Mouse (Mus musculus): ENCODE measurements around the gene Afmid.

Gene Afmid

GRCm38 (mm10) chr11:117874419-117874818 lies 48.7 kb downstream of the Afmid start:
- intact Hi-C loops (cut with DNase I), result loop anchor here (5.0 to 10.0 kb wide), 4 partner anchors 38 to 340 kb away; partner anchors contain the start of gene Socs3

- intact Hi-C loops (cut with DNase I), result loop anchor here (10.0 kb wide), 1 partner anchor 339 kb away; no protein-coding TSS in a partner anchor
Measured at GRCm38 (mm10) chr11:117875681-117876080, 50.0 kb downstream of the Afmid start.

- intact Hi-C loops (cut with DNase I), result loop anchor here (10.0 kb wide), 1 partner anchor 337 kb away; no protein-coding TSS in a partner anchor
Measured at GRCm38 (mm10) chr11:117877917-117878745, 52.4 kb downstream of the Afmid start.

GRCm38 (mm10) chr11:117878892-117879291 lies 53.2 kb downstream of the Afmid start:
- intact Hi-C loops (cut with DNase I), result loop anchor here (10.0 kb wide), 1 partner anchor 336 kb away; no protein-coding TSS in a partner anchor

GRCm38 (mm10) chr11:117879676-117880075 lies 54.0 kb downstream of the Afmid start:
- intact Hi-C loops (cut with DNase I), result loop anchor here (10.0 kb wide), 1 partner anchor 335 kb away; no protein-coding TSS in a partner anchor

- intact Hi-C loops (cut with DNase I), result no loop called here
Measured at GRCm38 (mm10) chr11:117880336-117880976, 54.7 kb downstream of the Afmid start.

GRCm38 (mm10) chr11:117880977-117881358 lies 55.2 kb downstream of the Afmid start:
- intact Hi-C loops (cut with DNase I), result no loop called here

GRCm38 (mm10) chr11:117881787-117882186 lies 56.1 kb downstream of the Afmid start:
- intact Hi-C loops (cut with DNase I), result no loop called here

- intact Hi-C loops (cut with DNase I), result no loop called here
Measured at GRCm38 (mm10) chr11:117882208-117882607, 56.5 kb downstream of the Afmid start.

GRCm38 (mm10) chr11:117886000-117886399 lies 60.3 kb downstream of the Afmid start:
- intact Hi-C loops (cut with DNase I), result no loop called here

GRCm38 (mm10) chr11:117888168-117888852 lies 62.6 kb downstream of the Afmid start:
- intact Hi-C loops (cut with DNase I), result no loop called here

- intact Hi-C loops (cut with DNase I), result no loop called here
Measured at GRCm38 (mm10) chr11:117888853-117889822, 63.4 kb downstream of the Afmid start.
